Mouse (Mus musculus) liver, postnatal 0 days (tissue): ENCODE measurements at regions not wholly inside any gene's neighbourhood (a gene's known extent, or its start where the extent isn't known, plus 50 kb on each side); places are given as distances from the start of the nearest gene placed in this dataset.

ENCODE experiments used
- CTCF ChIP-seq: sonication (generic); IDR thresholded peaks from 2 replicates; pipeline ENCODE4 v1.5.1; 2016; ENCODE audit warnings: antibody characterized with exemption, low read depth
- EP300 ChIP-seq: IDR thresholded peaks from 2 replicates; pipeline ENCODE4 v1.6.1; 2016; ENCODE audit warnings: antibody characterized with exemption, low read depth, mild to moderate bottlenecking

DNA sequence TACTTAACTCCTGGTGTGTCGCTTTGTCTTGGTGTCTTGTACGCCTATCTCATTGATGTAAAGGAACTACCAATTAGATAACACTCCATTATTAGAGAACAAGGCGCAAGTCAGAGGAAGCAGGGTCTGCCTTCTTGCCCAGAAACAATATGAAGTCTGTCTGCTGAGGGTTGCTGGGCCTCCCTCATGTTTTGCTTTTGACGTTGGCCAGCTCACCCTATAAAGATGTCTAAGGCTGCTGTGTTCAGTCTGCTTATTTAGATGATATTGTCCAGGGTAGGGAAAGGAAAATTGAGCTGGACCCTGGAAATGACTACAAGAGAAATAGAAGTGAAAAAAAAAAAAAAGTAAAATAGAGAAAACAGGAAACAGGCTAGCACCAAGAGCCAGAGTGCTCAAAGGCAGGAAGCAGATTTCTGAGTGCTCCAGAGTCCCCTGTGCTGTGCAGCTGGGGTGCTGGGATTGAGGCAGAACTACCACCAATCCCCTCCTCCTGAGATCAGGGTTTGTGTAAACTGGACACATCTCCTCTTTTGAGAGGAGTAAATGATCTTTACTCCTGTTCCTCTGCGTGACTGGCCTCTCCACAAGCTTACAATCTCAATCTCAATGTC is 429.0 kb upstream of the A1bg start:
- TF ChIP-seq CTCF = no peak
- TF ChIP-seq EP300 = no peak
